Mouse (Mus musculus): Measurements from ENCODE around the gene Slc12a8.

Gene Slc12a8

DNA sequence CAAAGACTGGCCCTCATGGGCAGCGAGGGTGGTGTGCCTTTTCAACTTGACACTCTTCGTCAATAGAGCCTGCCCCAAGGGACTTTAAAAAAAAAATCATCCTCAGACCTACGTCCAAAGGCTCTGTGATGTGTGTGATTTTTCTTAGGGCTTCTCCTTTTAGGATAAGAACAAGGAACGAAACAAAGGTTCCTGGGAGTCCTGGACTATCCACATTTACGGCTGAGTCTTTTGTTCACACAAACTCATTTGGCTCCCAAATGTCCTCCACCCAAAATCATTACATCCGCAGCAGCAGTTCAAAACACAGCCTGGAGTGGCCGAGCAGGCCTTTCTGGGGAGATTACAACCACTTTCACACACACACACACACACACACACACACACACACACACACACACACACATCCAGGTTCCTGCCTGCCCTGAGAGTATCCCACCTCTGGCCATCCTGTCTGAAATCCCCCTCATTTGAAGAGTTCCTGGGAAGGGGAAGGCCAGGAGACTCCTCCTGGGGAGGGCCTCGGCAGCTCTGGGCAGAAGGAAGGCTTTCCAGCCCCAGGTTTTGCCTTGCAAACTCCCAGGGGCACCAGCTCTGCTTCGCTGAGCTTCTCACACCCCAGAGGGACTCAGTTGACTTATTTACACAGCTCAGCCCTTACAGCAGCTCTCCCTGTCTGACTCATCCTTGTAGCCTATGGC is 180.6 kb downstream of the Slc12a8 start:
- DNase-seq (ENCODE audit: low read depth, low spot score), result no peak

DNA sequence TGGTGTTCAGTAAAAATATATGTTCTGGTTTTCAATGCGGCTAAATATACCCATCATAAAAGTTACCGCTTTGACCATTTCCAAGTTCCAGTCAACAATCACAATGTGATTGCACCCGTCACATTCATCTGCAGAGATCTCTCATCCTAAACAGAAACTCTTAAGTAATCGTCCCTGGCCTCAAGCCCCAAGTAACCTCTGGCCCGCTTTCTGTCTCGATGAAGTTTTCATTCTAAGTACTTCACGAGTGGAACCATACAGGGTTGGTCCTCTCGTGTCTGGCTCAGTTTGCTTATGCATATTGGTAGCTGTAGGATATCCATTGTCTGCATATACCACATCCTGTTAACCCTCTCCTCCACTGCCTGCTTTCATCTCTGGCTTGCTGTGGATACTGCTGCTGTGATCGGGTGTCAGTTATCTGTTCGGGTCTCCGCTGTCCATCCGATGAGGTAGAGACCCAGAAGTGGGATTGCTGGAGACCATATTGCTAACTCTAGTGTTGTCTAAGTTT is 181.2 kb downstream of the Slc12a8 start:
- peak; percentile 12 for DNase-seq (ENCODE audit: low read depth, low spot score)

- DNase-seq (ENCODE audit: low read depth, low spot score), result no peak
These were observed 183.5 kb downstream of the Slc12a8 start for GRCm38 (mm10) chr16:33700584-33700983.

- no peak for DNase-seq (ENCODE audit: low read depth, low spot score)
These were observed 184.7 kb downstream of the Slc12a8 start for GRCm38 (mm10) chr16:33701872-33702271.

DNA sequence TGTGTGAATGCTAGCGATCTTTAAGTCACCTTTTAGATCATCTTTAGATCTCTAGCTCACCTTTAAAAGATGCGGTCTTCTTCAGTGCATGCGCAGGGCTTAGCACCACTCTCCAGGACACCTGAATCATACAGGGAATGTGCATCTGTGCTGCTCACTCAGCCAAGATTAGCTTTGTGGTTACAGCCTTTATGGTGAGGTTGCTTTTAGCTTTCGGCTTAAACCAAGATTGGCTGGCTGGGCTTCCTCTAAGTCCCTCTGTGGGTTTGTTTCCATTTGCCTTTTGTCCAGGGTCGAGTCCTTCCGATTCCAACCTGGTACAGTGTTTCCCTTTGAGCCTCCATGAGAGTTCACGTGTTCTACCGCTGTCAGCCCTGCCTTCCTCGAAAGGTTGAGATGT is 187.2 kb downstream of the Slc12a8 start:
- DNase-seq (ENCODE audit: low read depth, low spot score), result no peak

DNA sequence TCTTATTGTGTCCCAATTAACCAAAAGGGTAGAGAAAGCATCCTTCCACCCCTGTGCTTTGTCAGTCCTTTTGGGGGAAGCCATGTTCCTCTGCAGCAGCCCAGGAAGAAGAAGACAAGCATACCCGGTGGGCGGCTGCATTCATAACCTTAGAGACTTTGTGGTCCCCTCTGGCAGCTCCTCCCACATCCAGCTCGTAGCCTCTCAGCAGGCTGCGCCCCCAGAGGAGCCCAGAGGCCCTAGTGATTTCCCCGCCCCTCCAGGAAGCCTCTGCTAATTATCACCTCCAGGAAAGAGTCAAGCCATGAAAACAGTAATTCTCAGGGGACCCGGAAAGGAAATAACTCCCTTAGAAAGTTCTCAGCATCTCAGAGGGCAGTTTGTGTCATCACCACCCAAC is 188.1 kb downstream of the Slc12a8 start:
- no peak for DNase-seq (ENCODE audit: low read depth, low spot score)

DNA sequence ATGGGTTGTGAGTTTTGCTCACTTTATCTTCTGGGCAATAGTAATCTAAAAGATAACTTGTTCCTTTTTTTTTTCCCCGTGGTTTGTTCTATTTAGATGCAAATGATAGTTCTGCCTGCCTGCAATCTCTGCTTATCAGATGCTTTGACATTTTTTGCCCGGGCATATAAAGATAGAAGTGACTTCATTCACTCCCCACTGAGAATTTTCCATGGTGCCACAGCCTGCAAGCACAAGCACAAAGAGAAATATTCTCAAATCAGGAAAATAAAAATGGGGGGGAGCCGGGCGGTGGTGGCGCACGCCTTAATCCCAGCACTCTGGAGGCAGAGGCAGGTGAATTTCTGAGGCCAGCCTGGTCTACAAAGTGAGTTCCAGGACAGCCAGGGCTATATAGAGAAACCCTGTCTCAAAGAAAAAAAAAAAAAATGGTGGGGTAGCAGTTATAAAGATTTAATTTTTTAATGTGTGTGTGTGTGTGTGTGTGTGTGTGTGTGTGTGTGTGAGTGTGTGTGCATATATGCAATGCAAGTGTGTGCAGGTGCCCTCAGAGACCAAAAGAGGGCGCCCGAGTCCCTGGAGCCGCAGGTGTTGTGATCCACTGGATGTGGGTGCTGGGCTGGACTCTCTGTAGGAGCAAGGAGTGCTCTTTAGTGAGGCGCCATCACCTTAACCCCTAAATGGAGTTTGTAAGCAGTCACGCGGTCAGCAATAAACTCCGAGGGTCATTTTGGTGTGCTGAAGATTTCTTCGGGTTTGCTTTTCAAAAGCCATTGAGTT is 189.2 kb downstream of the Slc12a8 start:
- no peak for DNase-seq (ENCODE audit: low read depth, low spot score)

DNA sequence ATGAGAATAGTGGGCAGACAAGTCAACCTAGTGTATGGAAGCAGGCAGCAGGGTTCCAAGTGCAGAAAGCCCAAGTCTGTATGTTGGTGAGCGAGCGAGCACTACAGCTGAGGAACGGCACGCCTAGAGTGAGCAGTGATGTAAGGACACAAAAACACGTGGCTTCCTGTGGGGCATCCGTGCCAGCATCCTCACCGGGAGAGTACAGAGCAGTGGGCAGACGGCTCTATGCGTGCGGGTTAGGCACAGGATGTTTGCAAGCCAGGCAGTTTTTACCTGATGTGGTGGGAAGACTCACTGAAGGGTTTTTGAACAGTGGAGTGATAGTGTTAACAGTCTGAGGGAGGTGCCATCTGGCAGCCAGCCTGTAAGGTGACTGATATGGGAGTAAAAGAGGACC is 190.9 kb downstream of the Slc12a8 start:
- no peak for DNase-seq (ENCODE audit: low read depth, low spot score)

- no peak for DNase-seq (ENCODE audit: low read depth, low spot score)
These were observed 191.7 kb downstream of the Slc12a8 start for GRCm38 (mm10) chr16:33708585-33709397.
